Mouse (Mus musculus): ENCODE results near the gene Dazap1. TPM values are rescaled to one million over a fixed set of nuclear protein-coding genes. Genes with fewer than 3 reads are reported as not detected.

The Dazap1 gene
- total and polyA plus RNA-seq, 3 experiments = 151 to 533 (median 191) TPM

GRCm38 (mm10) chr10:80273847-80274246 is 12.6 kb downstream of the Dazap1 start:
- ATAC-seq (ENCODE audit: extremely low read depth, insufficient number of reproducible peaks, low FRiP score, poor library complexity, severe bottlenecking) (no peak), DNase-seq (ENCODE audit: low spot score) (no peak)
- peaks cover 92% of the 10 kb centered on the region for H3K36me3 ChIP-seq (replicated peaks)
- H3K27me3 ChIP-seq (ENCODE audit: insufficient read depth, low read length) = no peaks in the 10 kb centered on the region
- TF ChIP-seq GATA2 (IDR thresholded peaks at IDR 0.05; ENCODE audit: borderline replicate concordance, low read depth, low read length) (no peak), POLR2AphosphoS5 (IDR thresholded peaks at IDR 0.05; ENCODE audit: insufficient replicate concordance, low read depth, low read length) (no peak), GATA1 (IDR thresholded peaks at IDR 0.05; ENCODE audit: borderline replicate concordance, low read length) (no peak), CTCF (IDR thresholded peaks at IDR 0.05; ENCODE audit: low read depth, low read length) (no peak), TAL1 (conservative IDR thresholded peaks at IDR 0.05; ENCODE audit: low read depth, low read length) (no peak)
- H3K4me1 ChIP-seq (ENCODE audit: insufficient read depth, low read depth, low read length) = peaks cover 75% of the 10 kb centered on the region
- H3K4me3 ChIP-seq (ENCODE audit: low read depth, low read length) = no peak overlapping the region; the same call in 1 of the 2 replicates
- no peaks in the 10 kb centered on the region for H3K9me3 ChIP-seq (replicated peaks)

- Histone ChIP-seq H3K36me3 (replicated peaks) (peaks cover 93% of the 10 kb centered on the region), H3K4me3 (ENCODE audit: low read depth, low read length) (no peak overlapping the region), H3K9me3 (replicated peaks) (no peaks in the 10 kb centered on the region), H3K4me1 (ENCODE audit: insufficient read depth, low read depth, low read length) (peaks cover 67% of the 10 kb centered on the region), H3K27me3 (ENCODE audit: insufficient read depth, low read length) (no peaks in the 10 kb centered on the region)
- no peak for TF ChIP-seq TAL1 (conservative IDR thresholded peaks at IDR 0.05; ENCODE audit: low read depth, low read length)
- no peak for TF ChIP-seq POLR2AphosphoS5 (IDR thresholded peaks at IDR 0.05; ENCODE audit: insufficient replicate concordance, low read depth, low read length)
- TF ChIP-seq CTCF (IDR thresholded peaks at IDR 0.05; ENCODE audit: low read depth, low read length) = no peak
- TF ChIP-seq GATA1 (IDR thresholded peaks at IDR 0.05; ENCODE audit: borderline replicate concordance, low read length) = no peak
- TF ChIP-seq GATA2 (IDR thresholded peaks at IDR 0.05; ENCODE audit: borderline replicate concordance, low read depth, low read length) = no peak
- ATAC-seq (ENCODE audit: extremely low read depth, insufficient number of reproducible peaks, low FRiP score, poor library complexity, severe bottlenecking) (no peak), DNase-seq (ENCODE audit: low spot score) (no peak)
Observed at GRCm38 (mm10) chr10:80276238-80276637, 15.0 kb downstream of the Dazap1 start.

GRCm38 (mm10) chr10:80278390-80278789 is 17.1 kb downstream of the Dazap1 start:
- DNase-seq (ENCODE audit: low spot score) (no peak), ATAC-seq (ENCODE audit: extremely low read depth, insufficient number of reproducible peaks, low FRiP score, poor library complexity, severe bottlenecking) (no peak)
- TF ChIP-seq TAL1 (conservative IDR thresholded peaks at IDR 0.05; ENCODE audit: low read depth, low read length) = no peak
- no peak for TF ChIP-seq CTCF (IDR thresholded peaks at IDR 0.05; ENCODE audit: low read depth, low read length)
- no peak for TF ChIP-seq POLR2AphosphoS5 (IDR thresholded peaks at IDR 0.05; ENCODE audit: insufficient replicate concordance, low read depth, low read length)
- no peak for TF ChIP-seq GATA1 (IDR thresholded peaks at IDR 0.05; ENCODE audit: borderline replicate concordance, low read length)
- TF ChIP-seq GATA2 (IDR thresholded peaks at IDR 0.05; ENCODE audit: borderline replicate concordance, low read depth, low read length) = no peak
- Histone ChIP-seq H3K4me3 (ENCODE audit: low read depth, low read length) (no peak overlapping the region), H3K9me3 (replicated peaks) (no peaks in the 10 kb centered on the region), H3K27me3 (ENCODE audit: insufficient read depth, low read length) (no peaks in the 10 kb centered on the region), H3K36me3 (replicated peaks) (peaks cover 98% of the 10 kb centered on the region), H3K4me1 (ENCODE audit: insufficient read depth, low read depth, low read length) (peaks cover 67% of the 10 kb centered on the region)

- H3K4me1 ChIP-seq (ENCODE audit: insufficient read depth, low read depth, low read length) = peaks cover 66% of the 10 kb centered on the region
- no peak for ATAC-seq (ENCODE audit: extremely low read depth, insufficient number of reproducible peaks, low FRiP score, poor library complexity, severe bottlenecking)
- DNase-seq (ENCODE audit: low spot score) = no peak
- H3K9me3 ChIP-seq (replicated peaks) = no peaks in the 10 kb centered on the region
- peaks cover 98% of the 10 kb centered on the region for H3K36me3 ChIP-seq (replicated peaks)
- no peak for TF ChIP-seq TAL1 (conservative IDR thresholded peaks at IDR 0.05; ENCODE audit: low read depth, low read length)
- TF ChIP-seq POLR2AphosphoS5 (IDR thresholded peaks at IDR 0.05; ENCODE audit: insufficient replicate concordance, low read depth, low read length) = no peak
- TF ChIP-seq GATA1 (IDR thresholded peaks at IDR 0.05; ENCODE audit: borderline replicate concordance, low read length) = no peak
- no peak for TF ChIP-seq GATA2 (IDR thresholded peaks at IDR 0.05; ENCODE audit: borderline replicate concordance, low read depth, low read length)
- no peak for TF ChIP-seq CTCF (IDR thresholded peaks at IDR 0.05; ENCODE audit: low read depth, low read length)
- H3K4me3 ChIP-seq (ENCODE audit: low read depth, low read length) = no peak overlapping the region
- H3K27me3 ChIP-seq (ENCODE audit: insufficient read depth, low read length) = no peaks in the 10 kb centered on the region
Observed at GRCm38 (mm10) chr10:80279273-80279672, 18.0 kb downstream of the Dazap1 start.

- ATAC-seq (ENCODE audit: extremely low read depth, insufficient number of reproducible peaks, low FRiP score, poor library complexity, severe bottlenecking) (no peak), DNase-seq (ENCODE audit: low spot score) (no peak)
- H3K4me3 ChIP-seq (ENCODE audit: low read depth, low read length) = no peak overlapping the region
- TF ChIP-seq CTCF (IDR thresholded peaks at IDR 0.05; ENCODE audit: low read depth, low read length) (no peak), GATA1 (IDR thresholded peaks at IDR 0.05; ENCODE audit: borderline replicate concordance, low read length) (no peak), POLR2AphosphoS5 (IDR thresholded peaks at IDR 0.05; ENCODE audit: insufficient replicate concordance, low read depth, low read length) (no peak), GATA2 (IDR thresholded peaks at IDR 0.05; ENCODE audit: borderline replicate concordance, low read depth, low read length) (no peak), TAL1 (conservative IDR thresholded peaks at IDR 0.05; ENCODE audit: low read depth, low read length) (no peak)
- peaks cover 98% of the 10 kb centered on the region for H3K36me3 ChIP-seq (replicated peaks)
- H3K27me3 ChIP-seq (ENCODE audit: insufficient read depth, low read length) = no peaks in the 10 kb centered on the region
- no peaks in the 10 kb centered on the region for H3K9me3 ChIP-seq (replicated peaks)
- peaks cover 63% of the 10 kb centered on the region for H3K4me1 ChIP-seq (ENCODE audit: insufficient read depth, low read depth, low read length)
Observed at GRCm38 (mm10) chr10:80281304-80281703, 20.0 kb downstream of the Dazap1 start.

- H3K27me3 ChIP-seq (ENCODE audit: insufficient read depth, low read length) = no peaks in the 10 kb centered on the region
- peaks cover 99% of the 10 kb centered on the region for H3K36me3 ChIP-seq (replicated peaks)
- no peaks in the 10 kb centered on the region for H3K9me3 ChIP-seq (replicated peaks)
- no peak overlapping the region for H3K4me3 ChIP-seq (ENCODE audit: low read depth, low read length)
- no peak for DNase-seq (ENCODE audit: low spot score)
- peaks cover 67% of the 10 kb centered on the region for H3K4me1 ChIP-seq (ENCODE audit: insufficient read depth, low read depth, low read length)
- no peak for TF ChIP-seq CTCF (IDR thresholded peaks at IDR 0.05; ENCODE audit: low read depth, low read length)
- no peak for TF ChIP-seq GATA2 (IDR thresholded peaks at IDR 0.05; ENCODE audit: borderline replicate concordance, low read depth, low read length)
- TF ChIP-seq GATA1 (IDR thresholded peaks at IDR 0.05; ENCODE audit: borderline replicate concordance, low read length) = no peak
- TF ChIP-seq TAL1 (conservative IDR thresholded peaks at IDR 0.05; ENCODE audit: low read depth, low read length) = no peak
- TF ChIP-seq POLR2AphosphoS5 (IDR thresholded peaks at IDR 0.05; ENCODE audit: insufficient replicate concordance, low read depth, low read length) = no peak
- ATAC-seq (ENCODE audit: extremely low read depth, insufficient number of reproducible peaks, low FRiP score, poor library complexity, severe bottlenecking) = no peak
Observed at GRCm38 (mm10) chr10:80281921-80282371, 20.7 kb downstream of the Dazap1 start.
